Mouse (Mus musculus) neutrophil, adult 5-6 weeks (primary cell): ENCODE measurements around the gene Neu2. TPM values are rescaled to one million over a fixed set of nuclear protein-coding genes. Genes with fewer than 3 reads are reported as not detected.

Source experiments
- ATAC-seq: fragments of 151-379, 151-347 bp; 2 replicates; pipeline ENCODE4 v1.8.0; 2017; ENCODE audit warnings: mild to moderate bottlenecking, moderate TSS enrichment; ENCODE audit not compliant: insufficient number of reproducible peaks, poor library complexity, low FRiP score, severe bottlenecking; ENCODE audit errors: extremely low read depth
- total RNA-seq: library from RNA; stranded (forward); fragments of 200-1000 nt; gene quantifications from 2 replicates; pipeline ENCODE4 v1.2.3, GENCODE M21; 2017

Neu2 gene
- total RNA-seq, 1 experiment from 2014 or later: not detected

GRCm38 (mm10) chr1:87527191-87527590 is 17.5 kb downstream of the Neu2 start:
- no peak for ATAC-seq

- no peak for ATAC-seq
Measured at GRCm38 (mm10) chr1:87532346-87532745, 22.7 kb downstream of the Neu2 start.

- no peak for ATAC-seq
Measured at GRCm38 (mm10) chr1:87534118-87534517, 24.4 kb downstream of the Neu2 start.

GRCm38 (mm10) chr1:87537008-87537407 is 27.3 kb downstream of the Neu2 start:
- ATAC-seq: no peak

- ATAC-seq: no peak
Measured at GRCm38 (mm10) chr1:87541614-87542013, 31.9 kb downstream of the Neu2 start.

- ATAC-seq: no peak
Measured at GRCm38 (mm10) chr1:87551008-87551407, 41.3 kb downstream of the Neu2 start.

- no peak for ATAC-seq
Measured at GRCm38 (mm10) chr1:87553586-87553985, 43.9 kb downstream of the Neu2 start.

- no peak for ATAC-seq
Measured at GRCm38 (mm10) chr1:87562967-87563366, 53.3 kb downstream of the Neu2 start.

GRCm38 (mm10) chr1:87565760-87566159 is 56.1 kb downstream of the Neu2 start:
- ATAC-seq: no peak

GRCm38 (mm10) chr1:87568398-87568797 is 58.7 kb downstream of the Neu2 start:
- peak; percentile 41; the same call in 1 of the 2 replicates for ATAC-seq

GRCm38 (mm10) chr1:87573261-87573660 is 63.6 kb downstream of the Neu2 start:
- no peak for ATAC-seq

- no peak for ATAC-seq
Measured at GRCm38 (mm10) chr1:87573800-87574215, 64.1 kb downstream of the Neu2 start, which contains the start of gene Ngef. Gene Ngef (minus strand): TSS chr1:87573870.

- ATAC-seq: no peak
Measured at GRCm38 (mm10) chr1:87574353-87574752, 64.7 kb downstream of the Neu2 start.

GRCm38 (mm10) chr1:87574785-87575184 is 65.1 kb downstream of the Neu2 start:
- ATAC-seq: no peak

GRCm38 (mm10) chr1:87578965-87579364 is 69.3 kb downstream of the Neu2 start:
- no peak for ATAC-seq

GRCm38 (mm10) chr1:87580824-87581223 is 71.1 kb downstream of the Neu2 start:
- no peak for ATAC-seq

- no peak for ATAC-seq
Measured at GRCm38 (mm10) chr1:87589162-87589561, 79.5 kb downstream of the Neu2 start.

- no peak for ATAC-seq
Measured at GRCm38 (mm10) chr1:87589980-87590379, 80.3 kb downstream of the Neu2 start.

GRCm38 (mm10) chr1:87594261-87594660 is 84.6 kb downstream of the Neu2 start:
- no peak for ATAC-seq

GRCm38 (mm10) chr1:87594671-87595070 is 85.0 kb downstream of the Neu2 start:
- ATAC-seq: no peak

GRCm38 (mm10) chr1:87600533-87600932 is 90.8 kb downstream of the Neu2 start:
- no peak for ATAC-seq
